Mouse (Mus musculus): ENCODE data around the gene Sptssa.

The Sptssa gene

GRCm38 (mm10) chr12:54654741-54655140 lies 1.6 kb downstream of the Sptssa start:
- no peak for DNase-seq

- DNase-seq: no peak
These were observed 2.2 kb downstream of the Sptssa start for GRCm38 (mm10) chr12:54654141-54654540.

- no peak for DNase-seq
These were observed 4.0 kb downstream of the Sptssa start for GRCm38 (mm10) chr12:54652346-54652745.

- DNase-seq: no peak
These were observed 4.6 kb downstream of the Sptssa start for GRCm38 (mm10) chr12:54651820-54652219.

- DNase-seq: no peak
These were observed 5.2 kb downstream of the Sptssa start for GRCm38 (mm10) chr12:54651158-54651557.

- peak; percentile 40 for DNase-seq
These were observed 11.4 kb downstream of the Sptssa start for GRCm38 (mm10) chr12:54644947-54645346.

GRCm38 (mm10) chr12:54643320-54643892 lies 13.0 kb downstream of the Sptssa start:
- no peak for DNase-seq

GRCm38 (mm10) chr12:54641374-54641773 lies 15.0 kb downstream of the Sptssa start:
- DNase-seq: no peak

- DNase-seq: no peak
These were observed 16.1 kb downstream of the Sptssa start for GRCm38 (mm10) chr12:54640259-54640658.

- DNase-seq: no peak
These were observed 19.3 kb downstream of the Sptssa start for GRCm38 (mm10) chr12:54637033-54637432.

- no peak for DNase-seq
These were observed 24.2 kb downstream of the Sptssa start for GRCm38 (mm10) chr12:54632141-54632540.

- no peak for DNase-seq
These were observed 34.4 kb downstream of the Sptssa start for GRCm38 (mm10) chr12:54621942-54622341.

- DNase-seq: no peak
These were observed 36.2 kb downstream of the Sptssa start for GRCm38 (mm10) chr12:54620042-54620705.

- no peak for DNase-seq
These were observed 47.4 kb downstream of the Sptssa start for GRCm38 (mm10) chr12:54608988-54609387.

GRCm38 (mm10) chr12:54605203-54605602 lies 51.2 kb downstream of the Sptssa start:
- no peak for DNase-seq

GRCm38 (mm10) chr12:54603542-54604167 lies 52.7 kb downstream of the Sptssa start:
- DNase-seq: no peak

- no peak for DNase-seq
These were observed 55.9 kb downstream of the Sptssa start for GRCm38 (mm10) chr12:54600482-54600881.

- no peak for DNase-seq
These were observed 58.0 kb downstream of the Sptssa start for GRCm38 (mm10) chr12:54598358-54598757.

- no peak for DNase-seq
These were observed 59.7 kb downstream of the Sptssa start for GRCm38 (mm10) chr12:54596715-54597114.
